Mouse (Mus musculus) testis, adult 2 months (tissue): ENCODE measurements around the gene Heatr5a. TPM values are rescaled to one million over a fixed set of nuclear protein-coding genes. Genes with fewer than 3 reads are reported as not detected.
A peak's percentile ranks its signal among the peaks of the same experiment; 100 is the strongest.

Experiments used
- H3K27ac ChIP-seq: fragments of 200-500 bp; 2 replicates; pipeline ENCODE4 v1.5.1; 2012; ENCODE audit warnings: low read depth, low read length; ENCODE audit not compliant: control insufficient read depth, insufficient read depth
- H3K27me3 ChIP-seq: fragments of 200-500 bp; 2 replicates; pipeline ENCODE4 v1.6.1; 2012; ENCODE audit warnings: mild to moderate bottlenecking, low read length, moderate library complexity; ENCODE audit not compliant: control insufficient read depth, insufficient read depth
- H3K36me3 ChIP-seq: fragments of 200-500 bp; 2 replicates; pipeline ENCODE4 v1.6.1; 2012; ENCODE audit warnings: mild to moderate bottlenecking, low read length; ENCODE audit not compliant: control insufficient read depth, insufficient read depth
- H3K4me1 ChIP-seq: fragments of 200-500 bp; 2 replicates; pipeline ENCODE4 v1.6.1; 2012; ENCODE audit warnings: low read length; ENCODE audit not compliant: control insufficient read depth, insufficient read depth
- H3K4me3 ChIP-seq: fragments of 200-500 bp; 2 replicates; pipeline ENCODE4 v1.5.1; 2012; ENCODE audit warnings: low read depth, mild to moderate bottlenecking, low read length, moderate library complexity, mixed read lengths; ENCODE audit not compliant: control insufficient read depth
- CTCF ChIP-seq: fragments of 200-500 bp; IDR thresholded peaks from 2 replicates; pipeline ENCODE4 v1.5.1; 2012; ENCODE audit warnings: low read depth, mild to moderate bottlenecking, inconsistent platforms, low read length, moderate library complexity; ENCODE audit not compliant: control insufficient read depth, insufficient read depth, insufficient replicate concordance
- POLR2A ChIP-seq: fragments of 200-500 bp; IDR thresholded peaks from 2 replicates; pipeline ENCODE4 v1.6.1; 2012; ENCODE audit warnings: low read depth, mild to moderate bottlenecking, inconsistent platforms, low read length, moderate library complexity; ENCODE audit not compliant: control insufficient read depth
- polyA plus RNA-seq: library from polyadenylated mRNA; depleted of rRNA; stranded (reverse); fragments of >200 nt; gene quantifications from 2 replicates; pipeline ENCODE4 v1.2.3, GENCODE M21; 2012

Heatr5a gene
- polyA plus RNA-seq, 1 experiment, result 19.6 TPM

DNA sequence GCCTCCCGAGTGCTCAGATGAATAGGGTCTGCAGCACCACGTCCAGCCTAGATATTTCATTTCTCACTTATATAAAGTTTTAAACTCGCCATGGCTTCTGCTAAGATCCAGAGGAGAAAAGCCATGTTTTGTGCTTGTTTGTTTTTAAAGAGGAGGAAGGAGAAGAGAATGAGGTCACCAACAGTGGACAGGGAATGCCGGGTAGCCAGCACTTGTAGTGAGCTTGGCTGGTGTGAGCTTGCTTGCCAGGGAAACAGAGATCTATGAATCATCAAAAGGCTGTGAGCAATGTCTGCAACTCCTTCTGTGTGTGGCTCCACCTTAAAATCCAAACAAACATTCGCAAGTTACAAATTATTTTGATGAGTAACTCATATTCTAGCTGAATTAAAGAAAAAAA, 17.4 kb upstream of the Heatr5a start:
- Histone ChIP-seq H3K27me3 (no peaks in the 10 kb centered on the region), H3K4me1 (no peaks in the 10 kb centered on the region), H3K4me3 (no peak overlapping the region), H3K36me3 (no peaks in the 10 kb centered on the region), H3K27ac (no peak overlapping the region)
- no peak for TF ChIP-seq CTCF
- no peak for TF ChIP-seq POLR2A

DNA sequence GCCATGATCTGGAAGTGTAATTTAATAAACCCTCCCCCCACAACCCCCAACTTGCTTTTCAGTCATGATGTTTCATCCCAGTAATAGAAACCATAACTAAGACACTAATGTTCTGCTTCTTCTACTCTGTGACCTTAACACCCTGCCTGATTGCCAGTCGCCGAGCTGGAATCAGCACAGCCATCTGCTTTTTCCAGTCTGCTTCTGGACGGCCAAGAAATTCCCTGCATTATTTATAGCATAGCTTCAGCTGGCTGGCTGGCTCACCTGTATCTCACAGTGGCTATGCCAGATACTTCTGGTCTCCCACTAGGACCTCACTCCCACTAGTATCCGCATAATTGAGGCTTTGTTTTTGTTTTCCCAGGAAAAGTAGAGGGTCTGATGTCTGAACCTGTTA, 14.7 kb upstream of the Heatr5a start:
- H3K27me3 ChIP-seq, result no peaks in the 10 kb centered on the region

DNA sequence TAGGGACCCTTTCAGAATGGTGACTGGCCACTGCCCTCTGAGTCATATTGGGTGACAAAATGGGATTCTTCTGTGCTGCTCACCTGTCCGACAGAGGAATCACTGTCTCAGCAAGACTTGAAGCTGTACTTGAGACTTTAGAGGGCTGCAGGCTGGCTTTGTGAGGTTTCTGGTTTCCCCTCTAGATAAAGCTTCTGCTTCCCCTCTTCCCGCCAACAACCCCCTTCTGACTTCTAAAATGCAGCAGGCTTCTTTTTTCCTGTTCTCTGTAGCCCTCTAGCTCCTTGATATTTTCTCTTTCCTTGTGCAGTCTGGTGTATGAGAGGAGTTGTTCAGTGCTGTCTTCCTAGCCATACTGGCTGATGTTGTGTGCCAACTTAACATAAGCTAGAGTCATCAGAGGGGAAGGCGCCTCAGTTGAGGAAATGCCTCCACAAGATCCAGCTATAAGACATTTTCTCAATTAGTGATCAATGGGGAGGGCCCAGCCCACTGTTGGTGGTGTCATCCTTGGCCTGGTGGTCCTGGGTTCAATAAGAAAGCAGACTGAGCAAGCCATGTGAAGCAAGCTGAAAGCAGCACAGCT, 14.1 kb upstream of the Heatr5a start:
- Histone ChIP-seq H3K27me3 (no peaks in the 10 kb centered on the region), H3K36me3 (no peaks in the 10 kb centered on the region), H3K27ac (no peak overlapping the region), H3K4me3 (no peak overlapping the region), H3K4me1 (no peaks in the 10 kb centered on the region)
- TF ChIP-seq POLR2A, result no peak

More for the DNA sequence above, 14.7 kb upstream of the Heatr5a start:
- no peak overlapping the region for H3K27ac ChIP-seq
- no peak for TF ChIP-seq POLR2A
- H3K36me3 ChIP-seq, result no peaks in the 10 kb centered on the region
- no peak overlapping the region for H3K4me3 ChIP-seq
- H3K4me1 ChIP-seq, result no peaks in the 10 kb centered on the region

DNA sequence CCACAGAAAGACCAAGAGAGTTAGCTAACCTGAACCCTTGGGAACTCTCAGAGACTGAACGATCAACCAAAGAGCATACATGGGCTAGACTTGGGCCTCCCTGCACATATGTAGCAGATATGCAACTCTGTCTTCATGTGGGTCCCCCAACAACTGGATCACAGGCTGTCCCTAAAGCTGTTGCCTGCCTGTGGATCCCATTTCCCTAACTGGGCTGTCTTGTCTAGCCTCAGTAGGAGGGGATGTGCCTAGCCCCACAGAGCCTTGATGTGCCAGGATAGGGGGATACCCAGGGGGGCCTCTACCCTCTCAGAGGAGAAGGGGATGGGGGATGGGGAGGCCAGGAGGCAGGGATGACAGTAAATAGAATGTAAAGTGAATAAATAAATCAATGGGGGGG, 12.5 kb upstream of the Heatr5a start:
- Histone ChIP-seq H3K4me3 (no peak overlapping the region), H3K36me3 (no peaks in the 10 kb centered on the region), H3K27me3 (no peaks in the 10 kb centered on the region), H3K27ac (no peak overlapping the region), H3K4me1 (no peaks in the 10 kb centered on the region)
- TF ChIP-seq POLR2A, result no peak
- TF ChIP-seq CTCF, result no peak

DNA sequence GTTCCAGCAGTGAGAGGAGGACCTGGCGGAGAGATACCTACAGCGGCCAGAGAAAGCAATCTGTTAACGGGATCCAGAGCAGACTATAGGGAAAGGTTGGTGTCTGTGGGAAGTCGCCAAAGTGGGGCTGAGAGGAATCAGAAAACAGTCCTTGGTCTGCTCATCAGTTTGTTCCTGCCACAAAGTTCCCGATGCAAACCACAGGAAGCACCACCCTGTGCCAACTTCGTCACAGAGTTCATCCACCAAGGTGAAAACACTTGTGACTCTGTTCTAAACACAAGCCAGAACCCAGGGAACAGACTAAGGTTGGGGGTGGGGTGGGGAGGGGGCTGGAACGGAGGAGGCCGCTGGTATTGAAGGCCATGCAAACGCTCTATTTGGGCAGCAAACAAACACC, 5.4 kb upstream of the Heatr5a start:
- Histone ChIP-seq H3K27ac (no peak overlapping the region), H3K4me1 (no peaks in the 10 kb centered on the region; the same call in 1 of the 2 replicates), H3K36me3 (no peaks in the 10 kb centered on the region), H3K4me3 (no peak overlapping the region), H3K27me3 (no peaks in the 10 kb centered on the region)
- TF ChIP-seq CTCF, result no peak
- TF ChIP-seq POLR2A, result no peak

DNA sequence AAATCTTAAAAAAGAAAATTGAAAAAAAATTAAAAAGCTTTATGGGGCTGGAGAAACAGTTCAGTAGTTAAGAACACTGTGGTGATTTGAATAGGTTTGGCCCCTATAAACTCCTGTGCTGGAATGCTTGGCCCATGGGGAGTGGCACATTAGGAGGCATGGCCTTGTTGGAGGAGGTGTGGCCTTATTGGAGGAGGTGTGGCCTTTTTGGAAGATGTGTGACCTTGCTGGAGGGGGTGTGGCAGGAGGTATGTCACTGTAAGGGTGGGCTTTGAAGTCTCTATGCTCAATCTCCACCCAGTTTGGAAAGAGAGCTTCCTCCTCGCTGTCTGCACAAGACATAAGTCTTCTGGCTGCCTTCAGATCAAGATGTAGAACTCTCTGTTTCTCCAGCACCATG, 3.3 kb upstream of the Heatr5a start:
- Histone ChIP-seq H3K36me3 (no peaks in the 10 kb centered on the region), H3K27ac (no peak overlapping the region), H3K27me3 (no peaks in the 10 kb centered on the region), H3K4me3 (no peak overlapping the region), H3K4me1 (no peaks in the 10 kb centered on the region; the same call in none of the 2 replicates)
- TF ChIP-seq POLR2A (no peak), CTCF (no peak)

DNA sequence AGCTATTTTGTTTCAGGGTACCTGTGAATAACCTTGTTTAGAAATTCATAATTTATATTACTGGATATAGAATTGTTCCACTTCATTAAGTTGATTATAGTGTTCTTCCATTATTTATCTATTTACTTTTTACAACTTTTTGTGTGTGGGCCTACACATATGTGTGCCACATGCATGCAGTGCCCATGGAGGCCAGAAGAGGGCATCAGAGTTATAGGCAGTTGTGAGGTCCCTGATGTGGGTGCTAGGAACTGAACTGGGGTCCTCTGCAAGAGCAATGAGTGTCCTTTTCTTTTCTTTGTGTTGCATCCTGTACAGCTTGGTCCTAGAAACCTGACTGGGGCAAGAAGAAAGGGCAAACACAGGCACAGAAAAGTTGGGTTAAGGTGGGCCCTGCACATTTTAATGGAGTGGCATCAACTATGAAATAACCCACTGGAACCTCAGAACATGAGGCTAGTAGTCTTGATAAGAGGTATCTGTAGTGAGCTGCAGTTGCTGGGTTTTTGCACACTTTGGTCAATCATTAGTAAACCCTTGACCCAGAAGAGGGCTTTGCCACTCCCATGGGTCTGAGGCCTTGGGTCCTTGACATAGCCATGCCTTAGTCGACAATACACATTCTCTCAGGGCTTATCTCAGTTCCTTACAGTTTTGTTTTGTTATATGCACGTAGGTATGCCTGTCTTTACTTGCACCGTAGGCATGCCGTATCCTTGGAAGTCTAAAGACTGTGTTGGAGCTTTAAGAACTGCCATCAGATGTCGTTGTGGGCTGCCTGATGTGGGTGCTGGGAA, 1.3 kb upstream of the Heatr5a start:
- Histone ChIP-seq H3K4me3 (no peak overlapping the region), H3K36me3 (no peaks in the 10 kb centered on the region), H3K27me3 (no peaks in the 10 kb centered on the region), H3K4me1 (no peaks in the 10 kb centered on the region; the same call in none of the 2 replicates), H3K27ac (no peak overlapping the region)
- peak; percentile 33; the same call in 1 of the 2 replicates for TF ChIP-seq CTCF
- TF ChIP-seq POLR2A, result no peak
